Mouse (Mus musculus) ES-Bruce4 (cell line): ENCODE data around the gene Rcor3. TPM values are rescaled to one million over a fixed set of nuclear protein-coding genes. Genes with fewer than 3 reads are reported as not detected.

Experiments
- H3K27ac ChIP-seq: 2 replicates; pipeline ENCODE4 v1.5.1; 2012; ENCODE audit warnings: low read length, inconsistent platforms; ENCODE audit not compliant: insufficient read depth
- H3K27me3 ChIP-seq: 2 replicates; pipeline ENCODE4 v1.6.1; 2012; ENCODE audit warnings: mild to moderate bottlenecking, low read length, inconsistent platforms; ENCODE audit not compliant: control insufficient read depth, poor library complexity, insufficient read depth, severe bottlenecking
- H3K36me3 ChIP-seq: 2 replicates; pipeline ENCODE4 v1.6.1; 2012; ENCODE audit warnings: inconsistent platforms, mild to moderate bottlenecking, low read length, moderate library complexity; ENCODE audit not compliant: control insufficient read depth, poor library complexity, insufficient read depth, severe bottlenecking
- H3K4me1 ChIP-seq: one replicate; pipeline ENCODE4 v1.8.1; 2011; ENCODE audit warnings: low read length; ENCODE audit not compliant: control insufficient read depth, insufficient read depth
- H3K4me3 ChIP-seq: 2 replicates; pipeline ENCODE4 v1.5.1; 2011; ENCODE audit warnings: low read depth, mild to moderate bottlenecking, low read length
- H3K9ac ChIP-seq: 2 replicates; pipeline ENCODE4 v1.6.1; 2012; ENCODE audit warnings: low read depth, mild to moderate bottlenecking, inconsistent platforms; ENCODE audit not compliant: poor library complexity, severe bottlenecking
- H3K9me3 ChIP-seq: replicated peaks from 2 replicates; pipeline ENCODE4 v1.6.1; 2012; ENCODE audit warnings: mild to moderate bottlenecking, low read length, inconsistent platforms; ENCODE audit not compliant: control insufficient read depth, poor library complexity, insufficient read depth, severe bottlenecking
- CTCF ChIP-seq: IDR thresholded peaks from one replicate; pipeline ENCODE4 v1.8.1; 2011; ENCODE audit warnings: low read depth, low read length
- EP300 ChIP-seq: IDR thresholded peaks from 2 replicates; pipeline ENCODE4 v1.6.1; 2011; ENCODE audit warnings: low read depth, low read length; ENCODE audit not compliant: insufficient read depth
- POLR2A ChIP-seq: IDR thresholded peaks from one replicate; pipeline ENCODE4 v1.8.1; 2011; ENCODE audit warnings: low read length; ENCODE audit not compliant: insufficient read depth
- polyA plus RNA-seq: library from polyadenylated mRNA; stranded (reverse); fragments of >200 nt; gene quantifications from 2 replicates; pipeline ENCODE4 v1.2.4, GENCODE M21; 2011; ENCODE audit warnings: low read depth; ENCODE audit not compliant: missing spikeins, insufficient read depth, insufficient read length

The Rcor3 gene
- polyA plus RNA-seq, 1 experiment, result 16.4 TPM

DNA sequence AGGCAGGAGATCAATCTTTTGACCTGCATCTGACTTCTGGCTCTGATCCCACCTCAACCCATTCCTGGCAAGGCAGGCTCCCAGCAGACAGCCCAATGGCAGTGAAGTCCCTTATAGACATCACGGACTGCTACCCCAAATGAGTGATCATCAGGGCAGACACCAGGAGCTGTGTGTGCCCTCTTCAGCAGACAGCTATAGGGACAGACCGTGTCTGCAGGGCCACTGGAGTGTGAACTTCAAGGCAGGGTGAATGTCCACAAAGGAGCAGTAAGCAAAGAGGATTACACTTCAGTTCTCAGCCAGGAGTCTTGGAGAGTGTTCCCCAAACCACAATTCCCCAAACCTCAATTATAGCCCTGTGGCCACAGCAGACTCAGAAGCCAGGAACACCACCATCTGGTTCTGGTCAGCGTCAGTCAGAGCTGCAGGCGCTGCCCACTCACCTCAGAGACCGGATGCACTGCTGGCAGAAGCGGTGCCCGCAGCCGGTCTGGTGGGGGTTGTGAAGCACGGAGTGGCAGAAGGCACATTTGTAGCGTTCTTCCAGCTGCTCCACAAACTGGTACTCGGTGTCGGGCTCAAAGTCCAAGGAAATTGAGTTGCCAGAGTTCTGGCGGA lies 67.8 kb downstream of the Rcor3 start:
- Histone ChIP-seq H3K36me3 (no peaks in the 10 kb centered on the region), H3K9ac (no peak overlapping the region), H3K9me3 (no peaks in the 10 kb centered on the region), H3K4me1 (no peaks in the 10 kb centered on the region), H3K27ac (no peak overlapping the region), H3K27me3 (no peaks in the 10 kb centered on the region), H3K4me3 (no peak overlapping the region)
- TF ChIP-seq CTCF (no peak), POLR2A (no peak), EP300 (no peak)

DNA sequence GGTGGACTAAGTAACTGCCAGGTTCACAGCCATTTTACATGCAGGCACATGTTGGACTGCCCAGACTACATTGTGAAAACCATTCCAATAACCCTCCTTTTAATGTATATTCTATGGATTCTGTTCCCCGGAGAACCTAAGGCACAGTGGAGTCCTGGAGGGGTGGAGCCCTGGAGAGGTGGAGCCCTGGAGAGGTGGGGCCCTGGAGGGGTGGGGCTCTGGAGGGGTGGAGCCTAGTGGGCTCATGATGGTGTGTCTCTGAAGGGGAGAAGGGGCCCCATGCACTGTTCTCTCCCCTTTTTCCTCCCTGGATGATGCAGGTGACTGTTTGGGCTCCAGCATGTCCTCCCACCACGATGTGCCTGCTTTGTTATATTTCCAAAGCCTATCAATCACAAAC lies 69.7 kb downstream of the Rcor3 start:
- Histone ChIP-seq H3K9ac (no peak overlapping the region), H3K4me3 (no peak overlapping the region), H3K27me3 (no peaks in the 10 kb centered on the region), H3K36me3 (no peaks in the 10 kb centered on the region), H3K27ac (no peak overlapping the region), H3K4me1 (no peaks in the 10 kb centered on the region), H3K9me3 (no peaks in the 10 kb centered on the region)
- TF ChIP-seq CTCF (no peak), POLR2A (no peak), EP300 (no peak)

GRCm38 (mm10) chr1:192066956-192067355 lies 70.9 kb downstream of the Rcor3 start:
- H3K4me1 ChIP-seq, result no peaks in the 10 kb centered on the region
- no peak for TF ChIP-seq CTCF
- no peak for TF ChIP-seq EP300
- no peak for TF ChIP-seq POLR2A
- no peak overlapping the region for H3K9ac ChIP-seq
- H3K9me3 ChIP-seq, result no peaks in the 10 kb centered on the region
- no peak overlapping the region for H3K4me3 ChIP-seq
- no peak overlapping the region for H3K27ac ChIP-seq
- H3K27me3 ChIP-seq, result no peaks in the 10 kb centered on the region
- no peaks in the 10 kb centered on the region for H3K36me3 ChIP-seq

- Histone ChIP-seq H3K27ac (no peak overlapping the region), H3K9ac (no peak overlapping the region), H3K4me1 (no peaks in the 10 kb centered on the region), H3K36me3 (no peaks in the 10 kb centered on the region), H3K4me3 (no peak overlapping the region), H3K27me3 (no peaks in the 10 kb centered on the region), H3K9me3 (no peaks in the 10 kb centered on the region)
- TF ChIP-seq EP300 (no peak), POLR2A (no peak), CTCF (no peak)
These were observed 74.5 kb downstream of the Rcor3 start for GRCm38 (mm10) chr1:192063209-192063946.

GRCm38 (mm10) chr1:192062682-192063081 lies 75.2 kb downstream of the Rcor3 start:
- H3K27ac ChIP-seq, result no peak overlapping the region
- no peak overlapping the region for H3K9ac ChIP-seq
- H3K4me1 ChIP-seq, result no peaks in the 10 kb centered on the region
- no peak overlapping the region for H3K4me3 ChIP-seq
- H3K27me3 ChIP-seq, result no peaks in the 10 kb centered on the region
- no peaks in the 10 kb centered on the region for H3K36me3 ChIP-seq
- no peaks in the 10 kb centered on the region for H3K9me3 ChIP-seq
- TF ChIP-seq EP300, result no peak
- TF ChIP-seq POLR2A, result no peak
- no peak for TF ChIP-seq CTCF

- no peaks in the 10 kb centered on the region for H3K27me3 ChIP-seq
- no peak overlapping the region for H3K27ac ChIP-seq
- no peaks in the 10 kb centered on the region for H3K9me3 ChIP-seq
- H3K9ac ChIP-seq, result no peak overlapping the region
- TF ChIP-seq EP300 (no peak), CTCF (no peak), POLR2A (no peak)
- H3K4me1 ChIP-seq, result no peaks in the 10 kb centered on the region
- no peaks in the 10 kb centered on the region for H3K36me3 ChIP-seq
- H3K4me3 ChIP-seq, result no peak overlapping the region
These were observed 76.1 kb downstream of the Rcor3 start for GRCm38 (mm10) chr1:192061666-192062306.
